Mouse (Mus musculus) kidney, adult 2 months (tissue): Measurements from ENCODE around the gene Kdm1a.

Experiments used
- CTCF ChIP-seq: fragments of 200-500 bp; conservative IDR thresholded peaks from 2 replicates; pipeline ENCODE4 v1.5.1; 2011; ENCODE audit warnings: low read depth, mild to moderate bottlenecking, control low read depth, low read length, moderate library complexity, mixed read lengths; ENCODE audit not compliant: insufficient read depth, insufficient read length
- POLR2A ChIP-seq: fragments of 200-500 bp; IDR thresholded peaks from one replicate; pipeline ENCODE4 v1.6.1; 2011; ENCODE audit warnings: low read depth, low read length, control low read depth

DNA sequence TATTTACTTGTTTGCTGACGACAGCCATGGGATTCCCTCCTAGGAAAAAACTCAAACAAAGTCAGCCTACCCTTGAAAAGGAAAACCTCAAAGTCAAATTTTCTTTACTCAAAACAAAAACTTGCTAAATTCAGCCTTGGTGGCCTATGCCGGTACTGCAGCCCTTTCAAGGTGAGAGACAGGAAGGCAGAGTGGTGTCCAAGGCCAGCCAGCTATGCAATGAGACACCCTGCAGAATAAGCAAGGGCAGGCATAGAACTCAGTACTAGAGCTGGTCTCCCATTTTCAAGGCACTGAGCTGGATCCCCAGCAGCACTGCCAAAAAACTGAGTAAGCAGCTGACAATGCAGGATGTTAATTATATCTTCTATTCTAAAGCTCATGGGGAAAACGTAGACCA is 33.9 kb downstream of the Kdm1a start:
- TF ChIP-seq POLR2A (no peak), CTCF (no peak)
